Mouse (Mus musculus) right cerebral cortex, postnatal 14 days (tissue): ENCODE results near the gene Krt28.

Experiments
- DNase-seq: peaks from one replicate; pipeline ENCODE4 v3.0.0; 2022

Krt28 gene

GRCm38 (mm10) chr11:99374803-99375202 lies at the start of gene Krt28:
Gene Krt28 (minus strand): TSS chr11:99374903.
- no peak for DNase-seq

GRCm38 (mm10) chr11:99422159-99422558 lies 47.5 kb upstream of the Krt28 start, which contains the start of gene Krt12:
Gene Krt12 (minus strand): TSS chr11:99422259.
- DNase-seq, result no peak

GRCm38 (mm10) chr11:99420586-99420985 lies 45.9 kb upstream of the Krt28 start:
- DNase-seq, result peak; percentile 23

GRCm38 (mm10) chr11:99417819-99418218 lies 43.1 kb upstream of the Krt28 start:
- DNase-seq, result peak; percentile 51

GRCm38 (mm10) chr11:99416902-99417301 lies 42.2 kb upstream of the Krt28 start:
- DNase-seq, result peak; percentile 36

- DNase-seq, result no peak
Measured at GRCm38 (mm10) chr11:99414463-99415147, 39.9 kb upstream of the Krt28 start.

- DNase-seq, result peak; percentile 71
Measured at GRCm38 (mm10) chr11:99413247-99413646, 38.5 kb upstream of the Krt28 start.

GRCm38 (mm10) chr11:99406186-99406585 lies 31.5 kb upstream of the Krt28 start:
- no peak for DNase-seq

GRCm38 (mm10) chr11:99399956-99400549 lies 25.4 kb upstream of the Krt28 start:
- no peak for DNase-seq

GRCm38 (mm10) chr11:99398832-99399231 lies 24.1 kb upstream of the Krt28 start:
- no peak for DNase-seq

- DNase-seq, result no peak
Measured at GRCm38 (mm10) chr11:99398084-99398483, 23.4 kb upstream of the Krt28 start.

GRCm38 (mm10) chr11:99396661-99397060 lies 22.0 kb upstream of the Krt28 start:
- DNase-seq, result no peak

- DNase-seq, result no peak
Measured at GRCm38 (mm10) chr11:99396034-99396433, 21.3 kb upstream of the Krt28 start.

- DNase-seq, result no peak
Measured at GRCm38 (mm10) chr11:99392492-99392891, 17.8 kb upstream of the Krt28 start.

- DNase-seq, result no peak
Measured at GRCm38 (mm10) chr11:99391375-99391774, 16.7 kb upstream of the Krt28 start.

GRCm38 (mm10) chr11:99390866-99391265 lies 16.2 kb upstream of the Krt28 start:
- DNase-seq, result no peak

GRCm38 (mm10) chr11:99389264-99389663 lies 14.6 kb upstream of the Krt28 start, which contains the start of gene Krt10:
Gene Krt10 (minus strand): TSS chr11:99389364.
- DNase-seq, result no peak

GRCm38 (mm10) chr11:99388661-99389060 lies 14.0 kb upstream of the Krt28 start:
- no peak for DNase-seq

GRCm38 (mm10) chr11:99385813-99386721 lies 11.4 kb upstream of the Krt28 start:
- DNase-seq, result peak; percentile 90

GRCm38 (mm10) chr11:99379568-99379967 lies 4.9 kb upstream of the Krt28 start:
- peak; percentile 73 for DNase-seq

GRCm38 (mm10) chr11:99369853-99370451 lies 4.8 kb downstream of the Krt28 start:
- DNase-seq, result no peak

GRCm38 (mm10) chr11:99369229-99369628 lies 5.5 kb downstream of the Krt28 start:
- DNase-seq, result no peak

GRCm38 (mm10) chr11:99366791-99367190 lies 7.9 kb downstream of the Krt28 start:
- DNase-seq, result no peak
